Mouse (Mus musculus) retina, embryonic 14.5 days (tissue): ENCODE results near the gene Cyp39a1.

ENCODE experiments used
- DNase-seq: peaks from one replicate; pipeline ENCODE4 v3.0.0-alpha.2; 2015; ENCODE audit warnings: low spot score

The Cyp39a1 gene

DNA sequence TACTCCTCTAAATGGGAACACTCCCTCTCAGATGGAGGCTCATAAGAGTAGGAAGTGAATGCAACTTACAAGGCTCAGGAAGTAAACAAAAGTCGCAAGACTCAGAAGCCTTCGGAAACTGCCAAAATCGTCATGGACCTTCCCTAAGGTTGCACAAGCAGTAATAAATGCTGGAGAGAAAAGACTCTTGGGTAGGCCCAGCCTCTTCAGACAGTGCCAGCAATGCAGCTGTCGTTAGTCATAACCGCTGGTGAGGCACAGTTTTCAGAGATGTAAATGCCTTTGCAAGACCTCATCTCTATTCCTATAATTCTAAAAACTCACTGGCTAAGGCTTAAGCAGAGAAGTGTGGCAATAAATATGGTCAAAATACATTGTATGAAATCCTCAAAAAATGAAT lies 121.0 kb downstream of the Cyp39a1 start:
- no peak for DNase-seq

DNA sequence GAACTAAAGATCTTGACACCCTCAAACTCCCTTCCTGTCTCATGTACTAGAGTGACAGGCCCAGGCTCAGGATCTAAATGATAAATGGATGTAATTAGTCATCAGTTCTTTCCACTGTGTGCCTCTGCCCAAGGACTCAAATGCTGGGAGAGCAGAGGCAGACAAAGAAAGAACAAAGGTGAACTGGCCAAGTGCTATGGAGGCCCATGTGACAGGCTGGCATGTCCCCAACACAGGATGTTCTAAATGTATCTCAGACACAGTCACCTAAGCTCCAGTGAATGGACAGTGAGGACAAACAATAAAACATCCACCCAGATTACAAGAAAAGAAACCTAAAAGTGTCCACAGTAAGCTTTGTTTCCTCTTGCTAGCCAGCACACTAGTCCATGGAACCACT lies 122.2 kb downstream of the Cyp39a1 start:
- no peak for DNase-seq

DNA sequence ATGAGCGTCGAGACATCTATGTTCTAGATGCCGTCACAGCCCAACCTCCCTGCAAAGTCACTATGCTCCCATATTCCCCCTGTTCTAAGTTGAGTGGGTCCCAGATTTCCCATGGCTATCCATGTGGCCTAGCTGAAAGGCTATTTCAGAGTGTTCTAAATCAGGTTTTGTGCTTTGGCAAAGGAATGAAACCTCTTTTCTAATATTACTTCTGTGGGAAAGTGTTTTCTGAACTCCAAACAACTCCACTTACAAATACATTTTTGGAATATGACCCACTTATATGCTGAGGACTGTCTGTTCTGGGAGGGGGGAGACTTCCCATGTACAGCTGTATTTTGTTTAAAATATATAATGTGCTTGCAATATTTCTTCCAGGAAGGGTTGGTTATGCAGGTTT lies 124.5 kb downstream of the Cyp39a1 start:
- no peak for DNase-seq

DNA sequence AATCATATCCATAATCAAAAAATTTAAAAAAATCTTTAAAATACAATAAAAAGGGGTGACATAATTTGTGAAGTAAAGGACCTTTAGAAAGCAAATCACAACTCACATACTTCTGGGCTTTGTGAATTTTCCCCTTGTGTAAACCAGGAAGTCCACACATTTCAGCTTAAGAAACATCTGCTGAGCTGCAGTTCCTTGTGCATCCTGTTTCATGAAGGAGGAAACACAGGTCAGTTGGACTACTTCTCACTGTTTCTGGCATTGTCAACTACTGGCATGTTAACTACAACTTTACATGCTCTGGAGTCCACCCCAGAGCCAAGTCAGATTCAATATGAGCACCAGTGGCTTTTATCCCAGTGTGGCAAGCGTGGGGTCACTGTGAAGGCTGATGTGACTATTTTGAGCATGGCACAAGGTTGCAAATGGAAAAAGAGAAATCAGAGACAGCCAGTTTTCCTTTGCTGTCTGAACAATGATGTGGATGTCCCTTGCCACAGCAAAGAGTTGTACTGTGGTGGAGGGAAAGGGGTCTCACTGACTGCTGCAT lies 127.6 kb downstream of the Cyp39a1 start:
- DNase-seq: no peak
